Mouse (Mus musculus) T-helper 2 cell (primary cell): Measurements from ENCODE around the gene Calhm3.

Source experiments
- in situ Hi-C: fragments of 300-600 bp; cut with MboI, MseI; formaldehyde crosslinking; loops from one replicate; pipeline ENCODE4 v1.15.1; 2025; ENCODE audit warnings: high pct_unique_total_duplicates

The Calhm3 gene

GRCm38 (mm10) chr19:47157664-47158063 is at the start of gene Calhm3:
Gene Calhm3, minus strand, starts transcription at chr19:47157764.
- in situ Hi-C loops = no loop called here

GRCm38 (mm10) chr19:47206126-47206525 is 48.6 kb upstream of the Calhm3 start:
- in situ Hi-C loops = no loop called here

DNA sequence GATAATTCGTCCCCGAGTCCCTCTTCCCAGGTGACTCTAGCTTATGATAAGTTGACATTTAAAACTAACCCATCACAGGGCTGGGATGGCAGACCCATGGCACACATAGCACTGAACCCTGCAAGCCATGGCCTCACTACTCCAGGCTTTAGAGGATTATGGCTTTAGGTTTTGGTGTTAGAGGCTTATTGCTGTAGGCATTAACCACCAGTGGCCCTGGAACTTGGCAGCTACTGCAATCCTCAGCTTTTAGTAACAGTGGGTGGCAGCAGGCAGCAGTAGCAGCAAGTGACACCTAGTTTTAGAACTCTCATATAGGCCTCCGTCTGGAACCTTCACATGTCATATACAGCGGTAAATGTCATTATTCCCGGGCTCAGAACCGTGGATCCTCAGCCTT is 47.1 kb upstream of the Calhm3 start:
- in situ Hi-C loops = no loop called here

DNA sequence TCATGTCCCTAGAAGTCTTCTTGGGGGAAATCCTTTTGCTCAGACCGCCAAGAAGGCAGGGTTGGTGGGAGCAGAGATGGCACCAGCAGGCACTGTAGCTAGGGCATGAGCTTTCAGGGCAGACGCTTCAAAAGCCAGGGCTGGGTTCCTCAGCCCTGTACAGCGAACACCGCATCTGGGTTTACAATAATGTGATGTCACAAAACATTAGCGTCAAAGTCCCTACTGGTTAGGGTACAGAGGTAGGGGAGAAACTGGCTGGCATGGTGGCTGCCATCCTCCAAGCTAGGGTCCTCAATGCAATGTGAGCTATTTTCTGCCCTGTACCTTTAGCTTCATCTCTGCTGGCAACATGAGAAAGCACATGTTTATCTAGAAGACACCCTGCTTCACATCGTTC is 45.5 kb upstream of the Calhm3 start:
- in situ Hi-C loops = no loop called here

GRCm38 (mm10) chr19:47202429-47202828 is 44.9 kb upstream of the Calhm3 start:
- in situ Hi-C loops = no loop called here

DNA sequence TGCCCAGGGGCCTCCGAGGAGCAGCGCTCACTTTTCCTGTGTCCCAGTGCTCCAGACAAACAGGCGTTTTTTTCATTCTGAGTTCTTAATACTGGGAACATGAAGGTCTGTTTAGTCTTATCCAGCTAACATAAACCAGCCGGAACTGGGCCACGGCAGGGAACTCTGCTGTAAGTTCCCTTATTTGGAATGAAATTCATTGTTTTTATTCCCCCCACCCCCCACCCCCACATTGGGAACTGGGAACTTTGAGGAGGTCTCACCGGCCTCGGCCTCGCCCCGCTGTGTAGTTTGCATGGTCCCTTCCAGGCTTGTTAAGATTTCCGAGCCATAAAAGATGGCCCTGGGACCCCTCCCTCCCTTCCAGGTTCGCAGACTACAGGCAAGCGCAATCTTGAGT is 44.4 kb upstream of the Calhm3 start:
- in situ Hi-C loops = no loop called here

DNA sequence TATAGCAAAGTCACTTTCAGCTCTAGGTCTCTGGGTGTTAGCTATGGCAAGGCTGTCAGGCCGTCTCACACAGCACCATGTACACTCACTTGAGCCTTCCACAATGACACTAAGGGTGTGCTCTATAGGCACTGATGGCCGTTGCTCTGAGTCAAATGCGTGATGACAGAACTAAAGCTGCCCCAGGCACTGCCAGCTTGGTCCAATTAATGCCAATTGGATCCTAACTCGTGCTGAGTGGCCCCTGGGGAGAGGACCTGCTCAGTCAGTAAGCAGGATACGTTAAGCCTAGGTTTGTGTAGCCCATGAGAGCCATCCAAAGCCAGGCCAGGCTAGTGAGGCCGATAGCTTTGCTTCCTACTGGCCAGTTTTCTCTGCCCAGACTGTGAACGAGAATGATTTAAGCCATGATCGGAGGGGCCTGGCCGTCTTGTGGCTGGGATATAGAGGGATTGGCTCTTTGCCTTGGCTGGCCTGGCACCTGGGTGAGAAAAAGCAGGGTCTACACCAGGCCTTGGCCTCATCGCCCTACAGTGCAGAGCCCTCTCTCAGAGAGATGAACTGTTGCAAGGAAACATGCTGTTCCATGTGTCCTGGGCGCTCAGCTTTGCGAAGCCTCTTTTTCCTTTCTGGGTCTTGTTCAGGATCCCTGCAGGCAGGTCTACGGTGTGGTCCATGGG is 41.2 kb upstream of the Calhm3 start:
- in situ Hi-C loops = no loop called here

DNA sequence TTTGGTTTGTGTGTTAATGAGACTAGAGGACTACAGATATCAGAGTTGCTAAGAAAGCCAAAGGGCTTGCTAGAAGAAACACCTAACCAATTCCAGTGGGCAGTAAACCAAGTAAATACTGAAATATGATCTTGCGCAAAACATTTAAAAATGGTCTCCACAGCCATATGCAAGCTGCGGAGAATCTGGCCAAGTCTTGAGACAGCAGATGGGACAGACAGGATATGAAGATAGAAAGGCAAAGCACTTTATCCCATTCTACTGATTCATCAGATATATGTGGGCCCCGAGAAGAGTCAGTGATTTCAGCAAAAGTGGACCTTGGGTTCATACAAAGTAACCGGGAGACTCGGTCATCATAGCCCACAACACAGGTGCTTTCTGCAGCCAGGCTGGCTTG is 34.6 kb upstream of the Calhm3 start:
- in situ Hi-C loops = no loop called here

GRCm38 (mm10) chr19:47188515-47189128 is 31.1 kb upstream of the Calhm3 start:
- in situ Hi-C loops = no loop called here

DNA sequence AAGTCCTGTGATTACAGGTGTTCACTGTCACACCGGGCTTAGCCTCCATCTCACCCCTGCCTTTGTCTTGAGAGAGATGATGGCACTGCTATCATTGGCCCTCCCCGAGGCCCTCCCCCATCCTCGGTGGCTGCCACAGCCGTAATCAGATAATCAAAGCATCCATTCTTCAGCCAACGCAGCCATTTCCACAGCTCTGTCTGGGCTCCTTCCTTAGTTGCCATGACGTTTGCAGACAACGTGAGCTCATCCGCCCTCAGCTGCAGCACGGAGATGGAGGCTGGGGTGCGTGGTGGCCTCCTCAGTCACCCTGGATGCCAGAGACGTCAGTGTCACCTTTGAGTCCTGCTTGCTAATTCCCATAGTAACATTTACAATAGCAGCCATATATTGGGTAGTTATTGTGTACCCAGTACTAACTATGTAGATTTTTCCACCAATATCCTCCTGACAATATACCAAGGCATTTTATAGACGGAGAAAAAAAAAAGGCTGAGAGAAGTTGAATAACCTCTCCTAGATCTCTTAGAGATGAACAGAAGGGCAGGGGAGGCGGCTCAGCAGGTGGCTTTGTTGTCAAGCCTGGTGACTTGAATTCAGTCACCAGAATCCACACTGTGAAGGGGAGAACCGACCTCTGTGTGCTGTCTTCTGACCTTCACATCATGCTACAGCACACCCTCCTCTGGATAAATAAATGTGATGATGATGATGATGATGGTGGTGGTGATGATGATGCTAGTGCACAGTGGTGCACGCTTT is 29.1 kb upstream of the Calhm3 start:
- in situ Hi-C loops = no loop called here

- in situ Hi-C loops = no loop called here
These were observed 27.2 kb upstream of the Calhm3 start for GRCm38 (mm10) chr19:47184736-47185135.

- in situ Hi-C loops = no loop called here
These were observed 26.7 kb upstream of the Calhm3 start for GRCm38 (mm10) chr19:47184221-47184620.

- in situ Hi-C loops = no loop called here
These were observed 22.4 kb upstream of the Calhm3 start for GRCm38 (mm10) chr19:47180011-47180410.

DNA sequence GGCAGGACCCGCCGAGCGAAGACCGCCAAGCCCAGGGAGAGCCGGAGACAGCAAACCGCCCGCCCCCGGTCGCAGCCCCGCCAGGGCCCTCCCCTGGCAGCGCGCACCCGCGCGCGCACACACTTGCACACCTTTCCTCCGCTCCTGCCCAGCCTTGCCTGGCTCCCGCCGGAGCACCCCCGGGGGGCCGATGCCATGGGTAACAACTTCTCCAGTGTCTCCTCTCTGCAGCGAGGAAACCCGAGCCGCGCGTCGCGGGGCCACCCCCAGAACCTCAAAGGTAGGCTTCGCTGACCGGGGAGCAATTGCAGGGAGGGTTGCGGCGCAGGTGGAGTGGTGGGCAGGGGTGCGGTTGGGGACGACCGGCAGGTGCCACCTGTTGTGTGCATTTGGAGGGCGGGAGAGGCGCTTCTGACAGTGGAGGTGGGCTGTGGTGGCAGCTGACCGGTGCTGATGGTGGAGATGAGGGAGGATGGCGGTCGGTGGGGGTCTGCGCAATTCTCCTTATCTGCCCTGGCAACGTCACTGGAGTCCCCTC is 21.8 kb upstream of the Calhm3 start:
- in situ Hi-C loops = no loop called here

DNA sequence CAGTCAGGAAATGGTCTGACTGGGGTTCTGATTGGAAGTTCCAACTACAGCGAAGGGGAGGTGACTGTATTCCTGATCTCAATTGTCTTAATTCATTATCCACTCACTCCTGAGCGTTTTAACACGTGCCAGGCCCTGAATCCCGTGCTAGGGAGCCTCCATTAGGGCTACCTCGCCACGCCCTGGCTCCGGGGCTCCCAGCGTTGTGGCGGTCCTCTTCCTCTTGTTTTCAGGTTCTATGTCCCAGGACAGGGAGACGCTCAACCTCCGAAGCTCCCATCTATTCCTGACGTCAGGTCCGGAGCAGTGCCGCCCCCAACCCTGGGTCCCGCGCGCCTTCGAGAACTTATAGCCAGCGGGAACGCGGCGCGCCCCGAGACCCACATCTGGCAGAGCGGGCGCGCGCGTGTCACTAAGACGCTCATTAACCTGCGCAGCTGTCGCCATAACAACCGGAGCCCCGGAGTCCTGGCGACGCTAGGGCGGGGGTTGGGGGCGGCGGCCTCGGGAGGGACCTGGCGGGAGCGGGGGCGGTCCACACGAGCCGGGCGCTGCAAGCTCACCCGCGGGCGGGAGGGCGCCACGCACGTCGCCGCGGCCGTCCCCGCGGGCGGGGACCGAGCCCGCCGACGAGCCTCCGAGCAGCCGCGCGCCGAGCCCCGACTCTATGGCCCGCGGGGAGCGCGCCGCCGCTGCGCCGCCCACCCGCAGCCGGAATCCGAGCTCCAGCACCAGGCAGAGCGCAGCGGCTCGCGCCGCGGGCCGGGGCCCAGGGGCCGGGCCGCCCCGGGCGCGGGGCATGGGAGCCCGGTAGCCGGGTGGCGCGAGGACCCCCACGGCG is 21.1 kb upstream of the Calhm3 start, which contains the start of gene Neurl1a:
Gene Neurl1a, plus strand, starts transcription at position 390 of the 841 bp plus-strand sequence.
- in situ Hi-C loops = no loop called here

- in situ Hi-C loops = no loop called here
These were observed 20.4 kb upstream of the Calhm3 start for GRCm38 (mm10) chr19:47178001-47178400.

GRCm38 (mm10) chr19:47176916-47177505 is 19.4 kb upstream of the Calhm3 start:
- in situ Hi-C loops = no loop called here

- in situ Hi-C loops = no loop called here
These were observed 17.9 kb upstream of the Calhm3 start for GRCm38 (mm10) chr19:47175472-47175871.

DNA sequence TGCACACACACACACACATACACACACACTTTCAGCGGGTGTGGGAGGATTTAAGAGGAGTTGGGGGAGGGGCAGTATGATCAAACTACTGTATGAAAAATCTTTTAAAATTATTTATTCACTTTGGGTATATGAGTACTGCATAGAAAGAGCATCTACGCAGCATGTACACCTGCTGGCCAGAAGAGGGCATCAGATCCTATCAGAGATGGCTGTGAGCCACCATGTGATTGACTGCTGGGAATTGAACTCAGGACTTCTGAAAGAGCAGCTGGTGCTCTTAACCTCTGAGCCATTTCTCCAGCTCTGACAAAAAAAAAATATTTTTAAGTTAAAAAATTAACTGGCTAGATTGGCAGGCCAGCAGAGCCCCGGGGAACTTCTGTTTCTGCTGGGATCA is 17.0 kb upstream of the Calhm3 start:
- in situ Hi-C loops = no loop called here

DNA sequence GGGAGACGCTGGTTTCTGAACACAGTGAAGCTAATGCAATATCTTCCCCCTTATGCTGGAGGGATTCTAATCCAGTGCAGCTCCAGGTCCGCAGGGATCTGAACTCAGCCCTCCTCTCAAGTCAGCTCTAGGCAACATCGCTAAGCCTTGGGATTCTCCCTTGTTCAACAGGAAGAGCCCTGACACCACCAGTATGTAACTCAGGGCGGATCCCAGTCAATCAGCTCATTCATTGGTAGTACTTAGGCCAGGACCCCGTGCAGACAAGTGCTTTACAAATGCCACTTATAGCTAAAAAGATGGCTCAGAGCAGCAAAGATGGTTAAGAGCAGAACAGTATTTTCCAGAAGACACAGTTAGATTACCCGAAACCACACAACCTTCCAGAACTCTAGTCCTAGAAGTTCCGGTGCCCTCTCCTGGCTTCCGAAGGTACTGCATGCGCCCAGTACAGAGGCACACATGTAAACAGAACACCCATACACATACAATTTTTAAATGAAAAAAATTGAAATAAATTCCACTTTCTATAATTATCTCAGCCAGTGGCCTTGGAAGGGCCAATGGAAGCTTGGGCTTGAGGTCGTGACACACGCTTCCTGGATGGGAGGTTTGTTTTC is 11.3 kb upstream of the Calhm3 start:
- in situ Hi-C loops = loop anchor here (5.0 kb wide), 1 partner anchor 42 kb away; no protein-coding TSS in a partner anchor

DNA sequence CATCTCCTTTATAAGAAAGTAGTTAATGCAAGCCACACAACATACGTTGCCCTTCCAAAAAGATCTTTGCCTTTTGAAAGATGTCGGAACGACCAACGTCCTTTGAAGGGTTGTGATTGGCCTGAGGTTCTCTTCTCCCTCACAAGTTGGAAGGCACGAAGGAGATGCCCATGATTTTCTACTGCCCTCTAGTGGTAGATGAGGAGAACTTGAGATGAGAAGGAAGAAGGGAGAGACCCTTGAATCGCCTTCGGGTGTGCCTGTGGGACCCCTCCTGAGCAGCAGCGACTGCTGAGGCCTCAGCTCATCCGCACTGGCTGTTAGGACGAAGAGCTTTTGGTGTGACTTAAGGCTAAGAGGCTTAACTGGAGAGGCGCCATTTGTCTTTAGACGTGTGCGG is 10.7 kb upstream of the Calhm3 start:
- in situ Hi-C loops = loop anchor here (5.0 kb wide), 1 partner anchor 41 kb away; no protein-coding TSS in a partner anchor
